Mouse (Mus musculus): ENCODE results near the gene Abcf1. TPM values are rescaled to one million over a fixed set of nuclear protein-coding genes. Genes with fewer than 3 reads are reported as not detected.

Gene Abcf1
- polyA plus RNA-seq, 1 experiment from 2014 or later = 71.5 TPM

DNA sequence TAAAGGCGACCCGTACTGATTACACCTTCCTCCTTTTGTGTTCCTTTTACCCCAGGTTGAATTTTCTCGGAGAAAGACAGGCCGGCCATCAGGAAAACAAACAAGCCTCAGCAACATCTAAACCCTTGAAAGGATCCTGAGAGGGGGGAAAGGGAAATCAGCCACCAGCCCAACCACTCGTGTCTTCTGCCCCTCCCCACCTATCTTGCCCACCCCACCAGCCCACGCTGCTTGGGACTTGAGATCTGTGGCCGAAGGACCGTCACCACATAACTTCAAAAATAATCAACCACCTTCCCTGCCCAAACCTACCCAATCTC, 52.5 kb downstream of the Abcf1 start:
- whole genome bisulfite sequencing = 0% methylated on average over 8 of the region's 8 CpGs
- no peaks in the 10 kb centered on the region for H3K27me3 ChIP-seq (ENCODE audit: control insufficient read depth, insufficient read depth, low read length)
- H3K9me3 ChIP-seq (ENCODE audit: control insufficient read depth, low read length) = no peaks in the 10 kb centered on the region
- H3K9ac ChIP-seq (ENCODE audit: low read length) = peak overlapping the region; percentile 80
- H3K4me3 ChIP-seq (ENCODE audit: low read depth, low read length) = peak overlapping the region; percentile 75
- peak overlapping the region; percentile 67 for H3K4me2 ChIP-seq (replicated peaks; ENCODE audit: low read depth)
- ATAC-seq (ENCODE audit: low FRiP score, low TSS enrichment) (no peak), DNase-seq (ENCODE audit: low spot score) (peak; percentile 50)
- H3K4me1 ChIP-seq (replicated peaks; ENCODE audit: control insufficient read depth, insufficient read depth) = peaks cover 4% of the 10 kb centered on the region
- H3K36me3 ChIP-seq (ENCODE audit: control insufficient read depth, insufficient read depth, low read length) = no peaks in the 10 kb centered on the region
- no peak for TF ChIP-seq CTCF (IDR thresholded peaks at IDR 0.05; ENCODE audit: low read depth)
- no peak for TF ChIP-seq EP300 (optimal IDR thresholded peaks at IDR 0.05)
- peak overlapping the region; percentile 95 for H3K27ac ChIP-seq (replicated peaks)

DNA sequence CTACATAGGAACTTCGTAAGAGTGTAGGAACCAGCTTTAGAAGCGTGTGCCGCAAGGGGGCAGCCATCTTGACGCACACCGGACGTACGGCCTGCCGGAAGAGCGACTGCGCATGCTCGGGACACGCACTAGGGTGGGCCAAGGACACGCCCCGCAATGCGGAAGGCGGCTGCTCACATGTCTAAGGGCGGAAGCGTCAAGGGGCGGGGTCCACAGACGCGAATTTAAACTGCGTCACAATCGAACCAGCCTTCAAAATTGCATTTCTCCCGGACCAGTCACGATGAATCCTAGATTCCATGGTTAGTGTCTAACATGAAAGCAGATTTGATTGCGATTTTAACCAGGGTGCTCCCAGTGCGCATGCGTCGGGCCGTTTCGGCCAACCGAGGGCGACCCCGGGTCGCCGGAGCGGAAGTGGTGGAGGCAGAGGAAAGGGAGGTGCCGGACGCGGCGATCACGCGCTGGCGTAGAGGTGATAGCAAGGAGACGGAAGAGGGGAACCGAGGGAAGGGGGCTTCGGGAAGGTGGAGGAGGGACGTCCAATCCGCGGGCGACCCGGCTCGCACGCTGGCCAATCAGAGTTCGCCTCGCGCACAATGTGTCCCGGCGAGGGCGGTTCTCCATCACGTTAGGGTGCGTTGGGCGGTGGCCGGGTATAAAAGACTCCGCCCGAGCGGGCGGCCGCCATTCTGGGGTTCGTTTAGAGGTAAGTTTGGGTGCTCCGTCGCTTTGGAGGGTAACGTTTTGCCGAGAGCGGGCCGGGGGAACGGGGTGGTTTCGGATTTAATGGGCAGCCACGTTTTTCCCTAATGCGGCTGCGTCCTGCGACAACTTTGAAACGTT, 53.0 kb downstream of the Abcf1 start, which contains the start of the genes Mrps18b and Ppp1r10:
TSS of gene Mrps18b (minus strand) at position 93 of the 846 bp plus-strand sequence.
TSS of gene Ppp1r10 (plus strand) at position 138 of the 846 bp plus-strand sequence.
- DNase-seq (ENCODE audit: low spot score) (peak; percentile 99), ATAC-seq (ENCODE audit: low FRiP score, low TSS enrichment) (peak; percentile 94)
- Histone ChIP-seq H3K9me3 (ENCODE audit: control insufficient read depth, low read length) (no peaks in the 10 kb centered on the region), H3K36me3 (ENCODE audit: control insufficient read depth, insufficient read depth, low read length) (no peaks in the 10 kb centered on the region), H3K9ac (ENCODE audit: low read length) (peak within 1 kb of the TSS; percentile 80), H3K27me3 (ENCODE audit: control insufficient read depth, insufficient read depth, low read length) (no peaks in the 10 kb centered on the region), H3K4me1 (replicated peaks; ENCODE audit: control insufficient read depth, insufficient read depth) (peaks cover 4% of the 10 kb centered on the region), H3K27ac (replicated peaks) (peak within 1 kb of the TSS; percentile 95), H3K4me3 (ENCODE audit: low read depth, low read length) (peak within 1 kb of the TSS; percentile 75), H3K4me2 (replicated peaks; ENCODE audit: low read depth) (peak within 1 kb of the TSS; percentile 70)
- WGBS = under 1% methylated on average over 83 of the region's 83 CpGs
- TF ChIP-seq EP300 (optimal IDR thresholded peaks at IDR 0.05) (peak; percentile 90), CTCF (IDR thresholded peaks at IDR 0.05; ENCODE audit: low read depth) (peak; percentile 81)

GRCm38 (mm10) chr17:35915538-35916296, 53.8 kb downstream of the Abcf1 start:
- Histone ChIP-seq H3K27ac (replicated peaks) (peak overlapping the region; percentile 95), H3K4me2 (replicated peaks; ENCODE audit: low read depth) (peak overlapping the region; percentile 70), H3K9me3 (ENCODE audit: control insufficient read depth, low read length) (no peaks in the 10 kb centered on the region), H3K36me3 (ENCODE audit: control insufficient read depth, insufficient read depth, low read length) (0 out of 2 replicates have a peak, but pooled peaks cover 2% of the 10 kb centered on the region), H3K9ac (ENCODE audit: low read length) (peak overlapping the region; percentile 71), H3K27me3 (ENCODE audit: control insufficient read depth, insufficient read depth, low read length) (no peaks in the 10 kb centered on the region), H3K4me3 (ENCODE audit: low read depth, low read length) (peak overlapping the region; percentile 75), H3K4me1 (replicated peaks; ENCODE audit: control insufficient read depth, insufficient read depth) (peaks cover 4% of the 10 kb centered on the region)
- peak; percentile 65 for DNase-seq (ENCODE audit: low spot score)
- TF ChIP-seq CTCF (IDR thresholded peaks at IDR 0.05; ENCODE audit: low read depth) (no peak), EP300 (optimal IDR thresholded peaks at IDR 0.05) (no peak)
- WGBS = 1% methylated on average over 28 of the region's 28 CpGs
- ATAC-seq (ENCODE audit: low FRiP score, low TSS enrichment) = peak; percentile 25; the same call in 1 of the 2 replicates

DNA sequence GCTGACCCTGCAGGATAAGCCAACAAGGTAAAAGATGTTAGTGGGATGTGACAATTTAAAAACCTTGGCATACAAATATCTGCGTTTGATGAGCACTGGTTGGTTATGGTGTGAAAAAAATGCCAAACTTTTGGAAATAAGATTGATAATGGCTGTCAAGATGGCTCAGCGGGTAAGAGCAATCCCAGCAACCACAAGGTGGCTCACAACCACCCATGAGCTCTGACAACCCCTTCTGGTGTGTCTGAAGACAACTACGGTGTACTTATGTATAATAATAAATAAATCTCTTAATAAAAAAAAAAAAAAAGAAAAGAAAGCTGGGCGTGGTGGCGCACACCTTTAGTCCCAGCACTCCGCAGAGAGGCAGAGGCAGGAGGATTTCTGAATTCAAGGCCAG, 54.6 kb downstream of the Abcf1 start:
- Histone ChIP-seq H3K4me3 (ENCODE audit: low read depth, low read length) (no peak overlapping the region; the same call in 1 of the 2 replicates), H3K4me1 (replicated peaks; ENCODE audit: control insufficient read depth, insufficient read depth) (peaks cover 3% of the 10 kb centered on the region), H3K9me3 (ENCODE audit: control insufficient read depth, low read length) (no peaks in the 10 kb centered on the region), H3K27me3 (ENCODE audit: control insufficient read depth, insufficient read depth, low read length) (no peaks in the 10 kb centered on the region), H3K9ac (ENCODE audit: low read length) (no peak overlapping the region), H3K4me2 (replicated peaks; ENCODE audit: low read depth) (peak overlapping the region; percentile 70; the same call in 1 of the 2 replicates), H3K27ac (replicated peaks) (no peak overlapping the region), H3K36me3 (ENCODE audit: control insufficient read depth, insufficient read depth, low read length) (0 out of 2 replicates have a peak, but pooled peaks cover 2% of the 10 kb centered on the region)
- ATAC-seq (ENCODE audit: low FRiP score, low TSS enrichment) (no peak), DNase-seq (ENCODE audit: low spot score) (no peak)
- TF ChIP-seq CTCF (IDR thresholded peaks at IDR 0.05; ENCODE audit: low read depth) (peak; percentile 36; the same call in 1 of the 2 replicates), EP300 (optimal IDR thresholded peaks at IDR 0.05) (no peak)
- 64% methylated on average over 6 of the region's 6 CpGs for WGBS

DNA sequence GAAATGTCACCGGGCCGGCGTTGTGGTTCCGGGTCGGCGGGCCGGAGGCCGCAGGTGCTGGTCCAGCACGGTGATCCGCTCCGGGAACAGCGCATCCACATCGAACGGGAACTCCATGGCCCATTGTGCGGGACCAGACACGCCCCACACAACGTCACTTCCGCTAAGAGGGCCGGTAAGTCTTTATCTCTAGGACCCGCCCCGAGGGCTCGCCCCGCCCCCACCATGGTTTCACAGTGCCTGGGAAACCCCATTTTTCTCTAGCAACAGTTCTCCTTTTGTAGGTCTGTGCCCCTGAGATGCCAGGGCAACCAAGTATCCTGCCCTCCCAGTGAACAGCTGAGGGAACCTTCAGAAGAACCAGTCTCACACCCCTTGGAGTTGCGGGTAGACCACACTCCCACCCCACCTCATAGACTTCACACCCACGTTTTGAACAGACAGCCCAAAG, 59.6 kb downstream of the Abcf1 start, which contains the start of gene Atat1:
TSS of gene Atat1 (minus strand) at position 157 of the 451 bp plus-strand sequence.
- WGBS = 2% methylated on average over 25 of the region's 25 CpGs

More for the DNA sequence above, 59.6 kb downstream of the Abcf1 start, which contains the start of gene Atat1:
- Histone ChIP-seq H3K4me3 (ENCODE audit: low read depth, low read length) (peak within 1 kb of the TSS; percentile 56), H3K27ac (replicated peaks) (peak within 1 kb of the TSS; percentile 81), H3K9me3 (ENCODE audit: control insufficient read depth, low read length) (no peaks in the 10 kb centered on the region), H3K4me1 (replicated peaks; ENCODE audit: control insufficient read depth, insufficient read depth) (no peaks in the 10 kb centered on the region), H3K36me3 (ENCODE audit: control insufficient read depth, insufficient read depth, low read length) (0 out of 2 replicates have a peak, but pooled peaks cover 2% of the 10 kb centered on the region), H3K4me2 (replicated peaks; ENCODE audit: low read depth) (peak within 1 kb of the TSS; percentile 87), H3K27me3 (ENCODE audit: control insufficient read depth, insufficient read depth, low read length) (no peaks in the 10 kb centered on the region), H3K9ac (ENCODE audit: low read length) (peak within 1 kb of the TSS; percentile 69)
- TF ChIP-seq CTCF (IDR thresholded peaks at IDR 0.05; ENCODE audit: low read depth) (no peak), EP300 (optimal IDR thresholded peaks at IDR 0.05) (no peak)
- ATAC-seq (ENCODE audit: low FRiP score, low TSS enrichment) (peak; percentile 89), DNase-seq (ENCODE audit: low spot score) (peak; percentile 98)
